Mouse (Mus musculus) left cerebral cortex, adult 6 months (tissue): Measurements from ENCODE around the gene Luzp4. TPM values are rescaled to one million over a fixed set of nuclear protein-coding genes. Genes with fewer than 3 reads are reported as not detected.

Source experiments
- long read RNA-seq, 2 experiments: library from polyadenylated mRNA; unstranded; transcript quantifications; one replicate each; pipeline ENCODE4 v2.0.0; 2019 to 2020
- polyA plus RNA-seq: library from polyadenylated mRNA; unstranded; fragments of <200 nt; fragmentation: Nextera tagmentation; gene quantifications from 2 replicates; pipeline ENCODE4 v1.2.3, GENCODE M21; 2021

Luzp4 gene
- not detected in 2 replicates for polyA plus RNA-seq
- long read RNA-seq, experiment 1, result 0 reads
- long read RNA-seq, experiment 2, result 0 reads

GRCm38 (mm10) chrX:148857340-148857739 lies at the start of gene Luzp4:
Gene Luzp4 (plus strand): TSS chrX:148857640.

Other genes with a start within 250 kb of the Luzp4 start
- gene Gm8334, start 242.5 kb upstream of the Luzp4 start, polyA plus RNA-seq, result not detected in 2 replicates
- gene Gm15127, start 194.0 kb upstream of the Luzp4 start, polyA plus RNA-seq, result not detected in 2 replicates
- gene Ott, start 216.6 kb downstream of the Luzp4 start, polyA plus RNA-seq, result not detected in 2 replicates